Mouse (Mus musculus) liver, adult 2 months (tissue): ENCODE results near the gene Klkb1.

Source experiments
- CTCF ChIP-seq: fragments of 200-500 bp; IDR thresholded peaks from 2 replicates; pipeline ENCODE4 v1.5.1; 2011; ENCODE audit warnings: low read depth, low read length, control low read depth
- POLR2A ChIP-seq: fragments of 200-500 bp; IDR thresholded peaks from 2 replicates; pipeline ENCODE4 v1.6.1; 2011; ENCODE audit warnings: low read length, control low read depth; ENCODE audit not compliant: insufficient read depth; ENCODE audit errors: extremely low read depth

DNA sequence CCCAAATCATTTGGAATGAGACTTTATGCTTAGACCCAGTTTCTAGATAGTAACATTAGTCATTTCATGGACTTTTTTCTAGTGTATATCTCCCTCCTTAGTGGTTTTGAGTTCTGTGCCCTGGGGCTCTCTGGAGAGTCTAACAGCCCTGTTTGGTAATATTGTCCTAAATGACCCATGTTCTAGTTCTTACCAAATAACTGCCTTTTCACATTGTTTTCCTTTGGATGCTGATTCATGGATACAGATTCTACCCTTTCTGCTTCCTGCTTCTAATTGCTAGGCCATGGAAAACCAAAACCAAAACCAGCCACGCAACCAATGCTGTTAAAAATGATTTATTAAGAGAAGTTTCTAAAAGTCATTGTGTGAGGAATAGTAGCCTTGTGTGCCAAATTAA is 10.8 kb upstream of the Klkb1 start:
- no peak for TF ChIP-seq POLR2A
- no peak for TF ChIP-seq CTCF
